Mouse (Mus musculus) cerebellum, adult 2 months (tissue): Measurements from ENCODE around the gene Rbms3.

Experiments used
- CTCF ChIP-seq: fragments of 200-500 bp; IDR thresholded peaks from 2 replicates; pipeline ENCODE4 v1.5.1; 2011; ENCODE audit warnings: low read depth, mild to moderate bottlenecking, control low read depth, low read length, moderate library complexity, borderline replicate concordance; ENCODE audit not compliant: insufficient read depth
- POLR2A ChIP-seq: fragments of 200-500 bp; IDR thresholded peaks from 2 replicates; pipeline ENCODE4 v1.6.1; 2011; ENCODE audit warnings: low read length, control low read depth, borderline replicate concordance; ENCODE audit not compliant: insufficient read depth

GRCm38 (mm10) chr9:116640302-116640679, 989.4 kb downstream of the Rbms3 start:
- TF ChIP-seq POLR2A (no peak), CTCF (no peak)
